Mouse (Mus musculus): Measurements from ENCODE around the gene Ear2. TPM values are rescaled to one million over a fixed set of nuclear protein-coding genes. Genes with fewer than 3 reads are reported as not detected.
"Not testable (repeated sequence)": the region's sequence is repeated elsewhere in the genome, so short reads cannot be mapped to it uniquely, and the experiment has no call there.

The Ear2 gene
- 0.36 and 0.76 TPM in 2 replicates for polyA plus RNA-seq (2014; fragmentation: Nextera tagmentation; extraction: Ambion mirVana)

DNA sequence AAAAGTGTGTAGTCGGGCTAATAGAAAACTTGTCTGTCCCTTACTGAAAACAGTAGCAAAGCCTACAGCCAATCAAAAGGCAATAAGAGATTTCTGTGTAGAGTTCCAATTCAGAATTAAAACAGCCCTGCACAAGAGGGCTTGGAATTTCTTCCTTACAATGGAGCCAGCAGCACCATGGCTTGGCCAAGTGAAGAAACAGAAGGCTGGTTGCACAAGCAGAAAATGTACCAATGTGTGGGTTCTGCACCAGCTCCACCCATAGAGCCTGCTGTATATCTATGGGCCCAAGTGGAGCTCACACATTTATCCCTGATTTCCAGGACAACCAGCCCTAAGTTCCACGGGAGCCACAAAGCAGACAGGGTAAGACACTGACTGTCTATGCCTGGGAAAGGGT lies at the start of gene Ear2:
Gene Ear2, plus strand, starts transcription at position 301 of the 400 bp plus-strand sequence.
- not testable (repeated sequence) for H3K4me3 ChIP-seq (ENCODE audit: low read depth, low read length); H3K9ac ChIP-seq (replicated peaks; ENCODE audit: low read depth, low read length); H3K4me2 ChIP-seq (replicated peaks; ENCODE audit: low read depth, low read length); H3K9me3 ChIP-seq (ENCODE audit: control insufficient read depth, low read depth, low read length); H3K4me1 ChIP-seq (ENCODE audit: control insufficient read depth, insufficient read depth, low read length); ATAC-seq (ENCODE audit: insufficient number of reproducible peaks, insufficient read depth, low FRiP score, low read depth); H3K36me3 ChIP-seq (ENCODE audit: control insufficient read depth, insufficient read depth, low read length); H3K27me3 ChIP-seq (ENCODE audit: control insufficient read depth, insufficient read depth, low read length); H3K27ac ChIP-seq (ENCODE audit: low read length)
- 90% methylated on average over 2 of the region's 2 CpGs for WGBS

DNA sequence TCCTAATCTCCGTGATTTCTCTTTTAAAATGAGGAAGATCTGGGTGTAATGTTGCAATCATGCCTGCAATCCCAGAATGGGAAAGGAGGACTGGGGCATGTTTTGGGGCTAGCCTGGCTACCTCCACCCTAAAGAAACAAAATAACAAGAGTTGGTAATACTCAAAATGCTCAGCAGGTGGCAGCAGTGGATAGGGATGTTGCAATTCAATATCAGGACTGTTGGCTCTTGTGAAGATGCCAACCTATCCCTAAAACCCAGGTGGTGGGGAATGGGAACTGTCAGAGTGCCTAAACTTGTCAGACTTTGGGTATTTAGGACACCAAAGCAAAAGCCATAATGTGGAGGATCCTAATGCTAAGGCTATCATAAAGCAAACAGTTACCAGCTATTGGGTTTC lies 34.6 kb upstream of the Ear2 start:
- not testable (repeated sequence) for H3K27ac ChIP-seq (ENCODE audit: low read length); H3K36me3 ChIP-seq (ENCODE audit: control insufficient read depth, insufficient read depth, low read length); H3K9ac ChIP-seq (replicated peaks; ENCODE audit: low read depth, low read length); H3K4me3 ChIP-seq (ENCODE audit: low read depth, low read length); H3K4me1 ChIP-seq (ENCODE audit: control insufficient read depth, insufficient read depth, low read length); H3K9me3 ChIP-seq (ENCODE audit: control insufficient read depth, low read depth, low read length); ATAC-seq (ENCODE audit: insufficient number of reproducible peaks, insufficient read depth, low FRiP score, low read depth); H3K4me2 ChIP-seq (replicated peaks; ENCODE audit: low read depth, low read length); H3K27me3 ChIP-seq (ENCODE audit: control insufficient read depth, insufficient read depth, low read length)
- 89% methylated on average over 1 of the region's 1 CpGs for WGBS

DNA sequence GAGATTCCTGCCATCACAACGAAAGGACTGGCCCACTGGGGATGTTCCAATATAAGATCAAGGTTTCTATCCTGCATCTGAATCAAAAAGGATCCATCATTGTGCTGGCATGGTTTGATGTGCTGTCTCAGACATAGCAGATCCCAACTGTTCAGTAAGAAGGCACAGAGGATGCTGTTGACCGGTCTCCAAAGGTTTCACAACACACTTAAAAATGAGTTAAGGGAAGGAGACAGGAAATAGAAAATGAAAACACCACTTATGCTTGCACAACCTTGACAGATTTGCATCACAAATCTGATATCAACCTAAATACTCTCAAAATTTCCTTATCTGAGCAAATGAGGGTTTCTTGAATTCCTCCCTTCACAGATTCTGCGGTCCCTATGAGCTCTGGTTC lies 31.9 kb upstream of the Ear2 start:
- H3K4me3 ChIP-seq (ENCODE audit: low read depth, low read length); H3K4me1 ChIP-seq (ENCODE audit: control insufficient read depth, insufficient read depth, low read length); H3K4me2 ChIP-seq (replicated peaks; ENCODE audit: low read depth, low read length); H3K9me3 ChIP-seq (ENCODE audit: control insufficient read depth, low read depth, low read length); H3K36me3 ChIP-seq (ENCODE audit: control insufficient read depth, insufficient read depth, low read length); ATAC-seq (ENCODE audit: insufficient number of reproducible peaks, insufficient read depth, low FRiP score, low read depth); H3K27ac ChIP-seq (ENCODE audit: low read length); H3K27me3 ChIP-seq (ENCODE audit: control insufficient read depth, insufficient read depth, low read length); H3K9ac ChIP-seq (replicated peaks; ENCODE audit: low read depth, low read length): not testable (repeated sequence)
- 83% methylated on average over 1 of the region's 3 CpGs for WGBS

DNA sequence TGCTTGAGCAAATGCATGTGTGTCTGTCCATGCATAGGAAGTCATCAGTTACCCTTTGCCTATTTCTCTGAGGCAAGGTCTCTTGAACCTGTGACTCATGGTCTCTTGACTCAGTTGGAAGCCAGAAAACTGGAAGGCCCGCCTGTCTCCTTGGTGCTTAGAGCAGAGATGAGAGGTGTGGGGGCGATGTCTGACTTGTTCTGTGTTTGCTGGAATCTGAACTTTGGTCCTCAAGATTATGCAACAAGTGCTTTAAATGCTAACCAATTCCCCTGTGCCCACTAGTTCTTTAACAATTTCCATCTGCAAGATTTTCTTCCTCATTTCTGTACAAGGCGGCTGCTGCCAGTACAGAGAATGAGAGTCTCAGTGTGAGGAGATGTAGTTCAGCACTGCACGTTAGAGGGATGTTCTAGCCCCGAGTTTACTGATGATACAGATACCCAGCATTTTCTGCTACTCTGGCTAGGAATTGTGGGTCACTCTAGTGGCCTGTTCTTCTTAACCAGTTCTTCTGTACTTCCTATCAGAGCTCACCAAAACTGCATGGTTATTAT lies 24.6 kb upstream of the Ear2 start:
- WGBS = 69% methylated on average over 5 of the region's 5 CpGs
- H3K9me3 ChIP-seq (ENCODE audit: control insufficient read depth, low read depth, low read length); H3K9ac ChIP-seq (replicated peaks; ENCODE audit: low read depth, low read length); H3K4me3 ChIP-seq (ENCODE audit: low read depth, low read length); H3K4me1 ChIP-seq (ENCODE audit: control insufficient read depth, insufficient read depth, low read length); H3K27ac ChIP-seq (ENCODE audit: low read length); ATAC-seq (ENCODE audit: insufficient number of reproducible peaks, insufficient read depth, low FRiP score, low read depth); H3K36me3 ChIP-seq (ENCODE audit: control insufficient read depth, insufficient read depth, low read length); H3K27me3 ChIP-seq (ENCODE audit: control insufficient read depth, insufficient read depth, low read length); H3K4me2 ChIP-seq (replicated peaks; ENCODE audit: low read depth, low read length): not testable (repeated sequence)

DNA sequence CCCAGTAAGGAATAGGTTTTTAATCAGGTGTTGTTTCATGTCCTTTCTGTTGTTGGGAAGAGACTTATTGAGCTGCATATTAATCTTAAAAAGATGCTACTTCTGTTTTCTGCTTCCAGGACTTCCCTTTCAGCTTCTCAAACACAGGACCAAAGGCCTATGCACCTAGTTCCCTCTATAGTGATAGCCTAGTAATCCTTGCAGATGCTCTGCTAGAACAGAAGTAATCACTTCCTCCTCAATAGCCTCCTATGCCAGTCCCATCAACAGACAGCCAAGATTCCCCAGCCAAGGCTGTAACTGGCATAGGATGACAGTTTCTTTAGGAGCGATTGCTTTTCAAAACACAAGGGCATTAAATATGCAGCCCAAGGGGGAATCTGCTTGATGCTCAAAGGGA lies 15.9 kb upstream of the Ear2 start:
- not testable (repeated sequence) for H3K9ac ChIP-seq (replicated peaks; ENCODE audit: low read depth, low read length)
- WGBS = 88% methylated on average over 1 of the region's 1 CpGs

DNA sequence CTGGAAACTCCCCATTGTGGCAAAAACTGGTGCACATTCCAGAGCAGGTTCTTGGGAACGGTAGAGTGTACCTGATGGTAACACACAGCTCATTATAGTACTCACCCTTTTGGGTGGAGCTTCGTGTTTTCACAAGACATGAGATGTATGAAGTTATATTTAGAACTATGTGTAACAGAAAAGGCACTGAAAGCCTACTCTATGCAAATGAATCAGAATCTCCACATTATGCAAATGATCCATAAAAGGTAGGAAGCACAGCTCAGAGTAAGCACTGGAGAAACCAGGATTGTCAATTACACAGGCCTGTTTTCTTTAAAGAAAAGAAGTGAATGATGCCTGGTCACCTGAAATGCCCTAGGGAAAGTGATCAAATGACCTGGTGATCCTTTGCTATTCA lies 14.9 kb upstream of the Ear2 start:
- not testable (repeated sequence) for H3K4me1 ChIP-seq (ENCODE audit: control insufficient read depth, insufficient read depth, low read length); H3K27ac ChIP-seq (ENCODE audit: low read length); H3K4me3 ChIP-seq (ENCODE audit: low read depth, low read length); H3K4me2 ChIP-seq (replicated peaks; ENCODE audit: low read depth, low read length); H3K9me3 ChIP-seq (ENCODE audit: control insufficient read depth, low read depth, low read length); H3K9ac ChIP-seq (replicated peaks; ENCODE audit: low read depth, low read length); H3K36me3 ChIP-seq (ENCODE audit: control insufficient read depth, insufficient read depth, low read length); H3K27me3 ChIP-seq (ENCODE audit: control insufficient read depth, insufficient read depth, low read length); ATAC-seq (ENCODE audit: insufficient number of reproducible peaks, insufficient read depth, low FRiP score, low read depth)
- 68% methylated on average over 2 of the region's 2 CpGs for WGBS

More for the DNA sequence above, 15.9 kb upstream of the Ear2 start:
- not testable (repeated sequence) for H3K36me3 ChIP-seq (ENCODE audit: control insufficient read depth, insufficient read depth, low read length); H3K4me3 ChIP-seq (ENCODE audit: low read depth, low read length); ATAC-seq (ENCODE audit: insufficient number of reproducible peaks, insufficient read depth, low FRiP score, low read depth); H3K27me3 ChIP-seq (ENCODE audit: control insufficient read depth, insufficient read depth, low read length); H3K27ac ChIP-seq (ENCODE audit: low read length); H3K4me1 ChIP-seq (ENCODE audit: control insufficient read depth, insufficient read depth, low read length); H3K9me3 ChIP-seq (ENCODE audit: control insufficient read depth, low read depth, low read length); H3K4me2 ChIP-seq (replicated peaks; ENCODE audit: low read depth, low read length)

DNA sequence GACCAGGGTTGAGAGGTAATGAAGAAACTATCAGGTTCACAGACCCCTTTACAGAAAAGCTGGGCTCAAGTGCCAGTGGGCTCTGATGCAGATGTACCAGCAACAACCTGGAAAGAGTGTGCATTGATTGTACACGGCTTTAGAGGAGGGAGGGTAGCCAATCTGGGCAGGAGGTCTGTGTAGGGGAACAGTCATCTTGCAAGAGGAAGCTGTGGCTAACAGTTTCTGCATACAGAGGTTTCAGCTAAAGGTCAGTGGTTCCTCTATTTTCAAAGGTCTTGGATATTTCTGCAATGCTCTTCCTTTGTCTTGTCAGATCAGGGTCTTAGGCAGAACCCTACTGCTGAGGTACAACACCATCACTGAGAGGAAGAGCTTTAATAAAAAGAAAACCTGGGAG lies 10.9 kb upstream of the Ear2 start:
- WGBS = 71% methylated on average over 1 of the region's 1 CpGs
- not testable (repeated sequence) for H3K4me1 ChIP-seq (ENCODE audit: control insufficient read depth, insufficient read depth, low read length); H3K36me3 ChIP-seq (ENCODE audit: control insufficient read depth, insufficient read depth, low read length); H3K27me3 ChIP-seq (ENCODE audit: control insufficient read depth, insufficient read depth, low read length); H3K9ac ChIP-seq (replicated peaks; ENCODE audit: low read depth, low read length); ATAC-seq (ENCODE audit: insufficient number of reproducible peaks, insufficient read depth, low FRiP score, low read depth); H3K27ac ChIP-seq (ENCODE audit: low read length); H3K9me3 ChIP-seq (ENCODE audit: control insufficient read depth, low read depth, low read length); H3K4me3 ChIP-seq (ENCODE audit: low read depth, low read length); H3K4me2 ChIP-seq (replicated peaks; ENCODE audit: low read depth, low read length)

DNA sequence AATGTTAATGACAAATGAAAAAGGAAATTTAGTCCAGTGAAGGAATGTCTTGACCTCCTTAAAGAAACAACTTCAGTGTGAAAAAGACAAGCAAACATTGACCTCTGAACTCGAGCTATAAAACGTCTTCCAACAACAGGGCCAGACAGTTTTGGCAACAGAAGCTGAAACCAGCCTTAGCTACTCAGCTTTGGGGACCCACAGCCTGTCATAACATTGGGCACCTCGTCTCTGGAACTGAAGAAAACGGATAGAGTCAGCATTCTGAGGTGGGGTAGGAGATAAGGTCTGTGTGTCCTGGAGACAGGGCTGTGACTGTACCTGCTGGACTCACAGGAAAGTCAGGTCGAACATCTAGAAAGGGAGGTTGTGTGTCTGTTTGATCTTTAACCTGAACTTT lies 8.0 kb upstream of the Ear2 start:
- not testable (repeated sequence) for H3K9ac ChIP-seq (replicated peaks; ENCODE audit: low read depth, low read length); H3K4me3 ChIP-seq (ENCODE audit: low read depth, low read length); H3K4me2 ChIP-seq (replicated peaks; ENCODE audit: low read depth, low read length); H3K27ac ChIP-seq (ENCODE audit: low read length); H3K9me3 ChIP-seq (ENCODE audit: control insufficient read depth, low read depth, low read length); H3K36me3 ChIP-seq (ENCODE audit: control insufficient read depth, insufficient read depth, low read length); H3K27me3 ChIP-seq (ENCODE audit: control insufficient read depth, insufficient read depth, low read length); H3K4me1 ChIP-seq (ENCODE audit: control insufficient read depth, insufficient read depth, low read length); ATAC-seq (ENCODE audit: insufficient number of reproducible peaks, insufficient read depth, low FRiP score, low read depth)
- WGBS = 24% methylated on average over 5 of the region's 5 CpGs

DNA sequence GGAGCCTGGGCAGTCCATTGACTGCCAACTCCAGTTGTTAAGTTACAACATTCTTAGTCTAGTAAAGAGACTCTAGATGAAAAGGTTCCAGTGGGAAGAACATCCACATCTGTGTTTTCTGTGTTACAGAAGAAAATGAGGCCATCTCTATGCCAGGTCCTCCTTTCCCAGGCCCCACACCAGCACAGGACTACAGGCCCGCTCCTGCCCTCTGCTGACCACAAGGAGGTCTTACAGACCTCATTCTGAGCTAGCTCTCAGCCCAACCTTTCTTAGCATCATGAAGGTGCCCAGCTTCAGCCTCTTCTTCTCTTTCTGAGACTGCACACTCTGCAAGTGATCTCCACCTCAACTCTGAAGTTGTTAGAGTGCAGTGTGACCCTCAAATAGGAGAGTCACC lies 2.4 kb upstream of the Ear2 start:
- H3K4me3 ChIP-seq (ENCODE audit: low read depth, low read length); H3K9ac ChIP-seq (replicated peaks; ENCODE audit: low read depth, low read length); H3K27ac ChIP-seq (ENCODE audit: low read length); H3K9me3 ChIP-seq (ENCODE audit: control insufficient read depth, low read depth, low read length); ATAC-seq (ENCODE audit: insufficient number of reproducible peaks, insufficient read depth, low FRiP score, low read depth); H3K4me1 ChIP-seq (ENCODE audit: control insufficient read depth, insufficient read depth, low read length); H3K27me3 ChIP-seq (ENCODE audit: control insufficient read depth, insufficient read depth, low read length); H3K36me3 ChIP-seq (ENCODE audit: control insufficient read depth, insufficient read depth, low read length); H3K4me2 ChIP-seq (replicated peaks; ENCODE audit: low read depth, low read length): not testable (repeated sequence)
- no CpG with 5 or more reads among the region's 1 CpGs for WGBS
